Mouse (Mus musculus): ENCODE measurements around the gene Gm20834. TPM values are rescaled to one million over a fixed set of nuclear protein-coding genes. Genes with fewer than 3 reads are reported as not detected.
"Not testable (repeated sequence)": the region's sequence is repeated elsewhere in the genome, so short reads cannot be mapped to it uniquely, and the experiment has no call there.

The Gm20834 gene
- polyA plus RNA-seq (2015; fragmentation: Nextera tagmentation; extraction: Ambion mirVana) = not detected in 2 replicates

- not testable (repeated sequence) for H3K27ac ChIP-seq (replicated peaks); H3K4me1 ChIP-seq; ATAC-seq (ENCODE audit: low FRiP score); H3K9ac ChIP-seq (replicated peaks); H3K4me2 ChIP-seq; H3K4me3 ChIP-seq (replicated peaks); H3K27me3 ChIP-seq (replicated peaks); H3K36me3 ChIP-seq; H3K9me3 ChIP-seq (replicated peaks)
- 45% methylated on average over 4 of the region's 4 CpGs for whole genome bisulfite sequencing
These were observed at the start of gene Gm20834 for GRCm38 (mm10) chrY:10324489-10324888. Gene Gm20834 (minus strand): TSS chrY:10324589.

Other genes starting within 250 kb of the Gm20834 start
- gene Gm21310, start 177.4 kb downstream of the Gm20834 start, polyA plus RNA-seq (2015; fragmentation: Nextera tagmentation; extraction: Ambion mirVana) = not detected in 2 replicates
- not detected in 2 replicates for gene Gm28510, start 88.1 kb upstream of the Gm20834 start, polyA plus RNA-seq (2015; fragmentation: Nextera tagmentation; extraction: Ambion mirVana)
- gene Gm20737, start 211.5 kb upstream of the Gm20834 start, polyA plus RNA-seq (2015; fragmentation: Nextera tagmentation; extraction: Ambion mirVana) = not detected in 2 replicates
- gene Gm21775, start 228.9 kb upstream of the Gm20834 start, polyA plus RNA-seq (2015; fragmentation: Nextera tagmentation; extraction: Ambion mirVana) = not detected in 2 replicates